Mouse (Mus musculus) lung, postnatal 0 days (tissue): ENCODE results near the gene Trpv3.

Experiments used
- CTCF ChIP-seq: IDR thresholded peaks from 2 replicates; pipeline ENCODE4 v1.5.1; 2016; ENCODE audit warnings: antibody characterized with exemption, mild to moderate bottlenecking
- EP300 ChIP-seq: IDR thresholded peaks from 2 replicates; pipeline ENCODE4 v1.6.1; 2016; ENCODE audit warnings: antibody characterized with exemption, mild to moderate bottlenecking, control low read depth

DNA sequence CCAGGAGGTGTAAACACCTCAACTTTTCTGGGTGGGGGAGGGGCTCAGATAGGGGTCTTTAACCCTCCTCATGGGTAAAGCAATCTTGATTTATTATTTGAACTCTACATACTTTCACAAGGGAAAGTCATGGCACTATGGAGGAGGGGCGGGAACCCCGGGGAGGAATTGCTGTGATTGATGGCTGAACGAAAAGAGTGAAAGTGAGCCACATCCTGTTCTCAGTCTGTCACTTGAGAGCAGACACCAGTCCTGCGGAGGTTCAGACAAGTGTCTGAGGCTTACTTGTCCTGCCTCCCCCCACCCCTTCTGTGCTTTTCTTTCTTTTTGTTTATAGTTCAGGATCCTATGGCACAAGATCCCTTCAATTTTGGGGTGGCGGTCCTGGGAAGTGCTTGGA is 13.5 kb downstream of the Trpv3 start:
- TF ChIP-seq CTCF (no peak), EP300 (no peak)
